Mouse (Mus musculus) G1E (cell line): ENCODE results near the gene Ltbp2.

Experiments used
- CTCF ChIP-seq: IDR thresholded peaks from 2 replicates; pipeline ENCODE4 v1.5.1; 2012; ENCODE audit warnings: low read depth, low read length, inconsistent platforms, mixed read lengths
- TAL1 ChIP-seq: conservative IDR thresholded peaks from 2 replicates; pipeline ENCODE4 v1.6.1; 2012; ENCODE audit warnings: low read depth, low read length, inconsistent platforms, mixed read lengths

GRCm38 (mm10) chr12:84752131-84752977 lies 124.0 kb downstream of the Ltbp2 start:
- TF ChIP-seq CTCF, result no peak
- no peak for TF ChIP-seq TAL1
